Mouse (Mus musculus) hindbrain, embryonic 15.5 days (tissue): ENCODE results near the gene Zcchc13. TPM values are rescaled to one million over a fixed set of nuclear protein-coding genes. Genes with fewer than 3 reads are reported as not detected.
"Not testable (repeated sequence)": the region's sequence is repeated elsewhere in the genome, so short reads cannot be mapped to it uniquely, and the experiment has no call there.

Experiments
- ATAC-seq: fragments of 200-750 bp; cut with Nextera tagmentation; 2 replicates; pipeline ENCODE4 v1.8.0; 2017; ENCODE audit warnings: low read depth, moderate number of reproducible peaks, moderate TSS enrichment; ENCODE audit not compliant: low FRiP score
- H3K27ac ChIP-seq: fragments of 300-500 bp; sonication (generic); replicated peaks from 2 replicates; pipeline ENCODE4 v1.5.1; 2015; ENCODE audit warnings: mild to moderate bottlenecking, inconsistent platforms
- H3K27me3 ChIP-seq: fragments of 300-500 bp; sonication (generic); 2 replicates; pipeline ENCODE4 v1.6.1; 2015; ENCODE audit warnings: control low read depth, inconsistent platforms
- H3K36me3 ChIP-seq: fragments of 300-500 bp; sonication (generic); 2 replicates; pipeline ENCODE4 v1.6.1; 2015; ENCODE audit warnings: control low read depth, inconsistent platforms
- H3K4me1 ChIP-seq: fragments of 300-500 bp; sonication (generic); replicated peaks from 2 replicates; pipeline ENCODE4 v1.6.1; 2015; ENCODE audit warnings: control low read depth, inconsistent platforms
- H3K4me2 ChIP-seq: fragments of 300-500 bp; sonication (generic); 2 replicates; pipeline ENCODE4 v1.6.1; 2015; ENCODE audit warnings: moderate library complexity, mild to moderate bottlenecking, inconsistent platforms
- H3K4me3 ChIP-seq: fragments of 300-500 bp; sonication (generic); 2 replicates; pipeline ENCODE4 v1.5.1; 2015; ENCODE audit warnings: mild to moderate bottlenecking, inconsistent platforms
- H3K9ac ChIP-seq: fragments of 300-500 bp; sonication (generic); 2 replicates; pipeline ENCODE4 v1.6.1; 2015; ENCODE audit warnings: inconsistent platforms
- H3K9me3 ChIP-seq: fragments of 300-500 bp; sonication (generic); 2 replicates; pipeline ENCODE4 v1.6.1; 2016; ENCODE audit warnings: control low read depth, inconsistent platforms
- WGBS: fragments of 180-500 bp; shearing (Covaris S2); methylation state at CpG from one replicate; pipeline ENCODE4 v1.1.7; 2015; 5-methylcytosine and 5-hydroxymethylcytosine counted together
- polyA plus RNA-seq: library from polyadenylated mRNA; unstranded; fragments of >200 nt; fragmentation: Nextera tagmentation; extraction: Ambion mirVana; gene quantifications from 2 replicates; pipeline ENCODE4 v1.2.1, GENCODE M21; 2015

Zcchc13 gene
- polyA plus RNA-seq, 1 experiment from 2014 or later = not detected

DNA sequence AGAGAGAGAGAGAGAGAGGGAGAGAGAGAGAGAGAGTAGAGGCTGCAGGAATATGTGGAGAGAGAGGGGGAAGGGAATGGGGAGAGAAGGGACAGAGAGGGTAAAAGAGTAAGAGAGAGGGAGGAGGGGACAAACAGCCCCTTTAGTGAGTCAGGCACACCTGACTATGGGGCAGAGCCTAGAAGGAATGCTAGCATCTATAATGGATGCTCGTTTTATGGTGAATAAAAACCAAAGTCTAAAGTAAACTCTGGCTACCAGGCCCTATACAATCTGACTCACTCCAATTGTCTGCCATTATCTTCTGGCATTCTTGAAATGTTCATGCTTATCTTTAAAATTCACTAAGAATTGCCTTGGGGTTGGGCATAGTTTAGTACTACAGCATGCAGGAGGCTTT, 21.7 kb downstream of the Zcchc13 start:
- no peak for ATAC-seq
- H3K9ac ChIP-seq = no peak overlapping the region
- 55% methylated on average over 1 of the region's 1 CpGs for WGBS
- H3K9me3 ChIP-seq = no peaks in the 10 kb centered on the region
- H3K36me3 ChIP-seq = no peaks in the 10 kb centered on the region
- peaks cover 12% of the 10 kb centered on the region; the same call in 1 of the 2 replicates for H3K27me3 ChIP-seq
- no peak overlapping the region for H3K4me2 ChIP-seq
- no peak overlapping the region for H3K4me3 ChIP-seq
- no peak overlapping the region for H3K27ac ChIP-seq
- no peaks in the 10 kb centered on the region for H3K4me1 ChIP-seq

GRCm38 (mm10) chrX:103653021-103653420, 22.6 kb downstream of the Zcchc13 start:
- Histone ChIP-seq H3K4me3 (no peak overlapping the region), H3K9me3 (no peaks in the 10 kb centered on the region), H3K4me1 (no peaks in the 10 kb centered on the region), H3K36me3 (no peaks in the 10 kb centered on the region), H3K9ac (no peak overlapping the region), H3K27ac (no peak overlapping the region), H3K27me3 (peaks cover 12% of the 10 kb centered on the region; the same call in 1 of the 2 replicates), H3K4me2 (no peak overlapping the region)
- 42% methylated on average over 2 of the region's 2 CpGs for WGBS
- ATAC-seq = no peak

DNA sequence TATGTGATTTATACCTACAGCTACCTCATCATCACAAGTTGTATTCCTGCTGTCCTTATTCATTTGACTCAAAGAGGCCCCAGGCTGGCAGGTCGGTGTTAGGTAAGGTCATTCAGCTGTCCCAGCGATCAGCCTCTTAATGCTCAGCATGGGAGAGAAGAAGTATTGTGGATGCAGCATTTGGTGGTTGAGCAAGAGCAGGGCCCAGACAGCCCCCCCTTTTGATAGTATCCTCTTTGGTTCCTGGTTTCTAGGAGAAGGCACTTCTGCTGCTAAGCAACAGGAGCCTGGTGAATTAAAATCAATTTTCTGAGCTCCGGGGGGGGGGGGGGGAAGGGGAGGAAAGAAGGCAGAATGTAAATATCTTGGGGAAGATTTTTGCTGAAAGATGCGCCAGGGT, 28.6 kb downstream of the Zcchc13 start:
- ATAC-seq = no peak
- WGBS = 39% methylated on average over 4 of the region's 4 CpGs
- Histone ChIP-seq H3K27me3 (peaks cover 31% of the 10 kb centered on the region; the same call in 1 of the 2 replicates), H3K4me1 (no peaks in the 10 kb centered on the region), H3K9ac (no peak overlapping the region), H3K4me2 (no peak overlapping the region), H3K4me3 (no peak overlapping the region), H3K36me3 (no peaks in the 10 kb centered on the region), H3K9me3 (no peaks in the 10 kb centered on the region), H3K27ac (no peak overlapping the region)

- H3K27ac ChIP-seq, H3K4me2 ChIP-seq, H3K4me1 ChIP-seq, H3K36me3 ChIP-seq, H3K9ac ChIP-seq, H3K4me3 ChIP-seq, H3K9me3 ChIP-seq, ATAC-seq: not testable (repeated sequence)
- peaks cover 20% of the 10 kb centered on the region; the same call in 1 of the 2 replicates for H3K27me3 ChIP-seq
- WGBS = 91% methylated on average over 10 of the region's 10 CpGs
Observed at GRCm38 (mm10) chrX:103664445-103664844, 34.1 kb downstream of the Zcchc13 start.

GRCm38 (mm10) chrX:103670245-103670644, 39.9 kb downstream of the Zcchc13 start:
- H3K4me2 ChIP-seq = no peak overlapping the region
- H3K27me3 ChIP-seq = peaks cover 19% of the 10 kb centered on the region
- ATAC-seq = no peak
- H3K4me1 ChIP-seq = no peaks in the 10 kb centered on the region
- H3K27ac ChIP-seq = no peak overlapping the region
- no peaks in the 10 kb centered on the region for H3K9me3 ChIP-seq
- H3K9ac ChIP-seq = no peak overlapping the region
- no peaks in the 10 kb centered on the region for H3K36me3 ChIP-seq
- H3K4me3 ChIP-seq = no peak overlapping the region

DNA sequence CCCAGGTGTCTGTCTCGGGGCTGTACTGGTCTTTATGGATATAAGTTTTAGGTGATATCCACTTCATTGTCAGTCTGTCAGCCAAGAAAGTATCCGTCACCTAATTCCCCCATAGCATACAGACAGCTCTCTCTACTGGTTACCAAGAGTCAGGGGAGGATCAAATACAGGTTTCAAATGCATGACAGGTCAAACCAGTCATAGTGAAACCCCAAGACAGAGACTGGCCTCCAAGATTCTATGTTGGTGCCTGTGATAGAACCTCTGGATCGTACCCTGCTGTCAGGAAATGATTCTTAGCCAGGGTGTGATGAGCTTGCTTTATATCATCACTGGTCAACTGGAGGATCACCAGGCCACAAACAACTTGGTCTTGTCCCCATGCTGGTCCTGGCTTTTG, 43.4 kb downstream of the Zcchc13 start:
- H3K4me1 ChIP-seq = no peaks in the 10 kb centered on the region
- H3K36me3 ChIP-seq = no peaks in the 10 kb centered on the region
- peaks cover 30% of the 10 kb centered on the region for H3K27me3 ChIP-seq
- no peak overlapping the region for H3K9ac ChIP-seq
- ATAC-seq = no peak
- no peak overlapping the region for H3K4me3 ChIP-seq
- H3K9me3 ChIP-seq = no peaks in the 10 kb centered on the region
- no peak overlapping the region for H3K4me2 ChIP-seq
- WGBS = 77% methylated on average over 3 of the region's 3 CpGs
- H3K27ac ChIP-seq = no peak overlapping the region

DNA sequence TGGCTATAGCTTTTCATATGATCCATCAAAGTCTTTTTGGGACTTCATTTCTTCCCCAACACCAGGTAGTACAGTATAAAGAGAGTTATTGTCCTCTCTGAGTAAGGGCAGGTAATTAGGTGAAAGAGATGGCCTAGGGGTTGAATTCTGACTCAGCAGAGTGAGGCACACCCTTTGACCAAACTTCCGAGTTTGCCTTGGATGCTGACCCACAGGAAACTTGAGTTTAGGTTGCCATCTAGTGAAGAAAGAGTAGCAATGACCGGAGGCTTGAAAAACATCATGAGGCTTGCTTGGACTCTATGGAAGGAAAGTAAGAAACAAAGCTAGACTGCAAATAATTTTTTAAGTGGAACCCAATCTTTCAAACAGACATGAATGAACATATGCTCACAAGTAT, 44.3 kb downstream of the Zcchc13 start:
- Histone ChIP-seq H3K27me3 (peaks cover 34% of the 10 kb centered on the region), H3K36me3 (no peaks in the 10 kb centered on the region), H3K4me2 (no peak overlapping the region), H3K9me3 (no peaks in the 10 kb centered on the region), H3K27ac (no peak overlapping the region), H3K4me1 (no peaks in the 10 kb centered on the region), H3K9ac (no peak overlapping the region), H3K4me3 (no peak overlapping the region)
- ATAC-seq = no peak
- WGBS = 29% methylated on average over 2 of the region's 2 CpGs

Other genes with a start within 250 kb of the Zcchc13 start
- 0.26 and 0.34 TPM in 2 replicates for gene Tsx, start 216.1 kb upstream of the Zcchc13 start, polyA plus RNA-seq
- not detected in 2 replicates for gene Gm26992, start 208.6 kb upstream of the Zcchc13 start, polyA plus RNA-seq
- gene Slc16a2, start 191.4 kb downstream of the Zcchc13 start, polyA plus RNA-seq = 25.1 and 32.9 TPM in 2 replicates